Mouse (Mus musculus) CH12.LX (cell line): ENCODE results near the gene Slc18b1. TPM values are rescaled to one million over a fixed set of nuclear protein-coding genes. Genes with fewer than 3 reads are reported as not detected.

Experiments used
- DNase-seq: peaks from one replicate; pipeline ENCODE4 v3.0.0-alpha.2; 2013; ENCODE audit errors: extremely low read depth
- H3K27ac ChIP-seq: 2 replicates; pipeline ENCODE4 v1.5.1; 2012; ENCODE audit warnings: low read depth, mild to moderate bottlenecking, control low read depth, moderate library complexity; ENCODE audit not compliant: insufficient read depth
- H3K27me3 ChIP-seq: replicated peaks from 2 replicates; pipeline ENCODE3; 2012; ENCODE audit warnings: inconsistent platforms
- H3K36me3 ChIP-seq, 2 experiments: replicated peaks in 1 of 2; 2 replicates each; pipeline versions ENCODE3 to v1.6.1; 2012; ENCODE audit warnings: inconsistent platforms in 1 of 2, low read length in 1 of 2, mild to moderate bottlenecking in 1 of 2, mixed read lengths in 1 of 2, moderate library complexity in 1 of 2; ENCODE audit not compliant: control insufficient read depth in 1 of 2, insufficient read depth in 1 of 2
- H3K4me1 ChIP-seq, 2 experiments: 2 replicates each; pipeline ENCODE4 v1.6.1; 2012; ENCODE audit warnings: inconsistent platforms in 1 of 2, moderate library complexity in 1 of 2; ENCODE audit not compliant: insufficient read depth in 2 of 2, control insufficient read depth in 1 of 2
- H3K4me2 ChIP-seq: 2 replicates; pipeline ENCODE4 v1.6.1; 2012; ENCODE audit warnings: low read depth, mild to moderate bottlenecking, control low read depth; ENCODE audit not compliant: poor library complexity, insufficient read depth, severe bottlenecking
- H3K4me3 ChIP-seq, 3 experiments: fragments of 150-350 bp in 1 of 3; sonication (generic) in 1 of 3; replicated peaks in 1 of 3; 2 replicates each; pipeline versions ENCODE3 to v1.5.1; 2011 to 2012; ENCODE audit warnings: low read depth in 2 of 3, low read length in 2 of 3, mild to moderate bottlenecking in 2 of 3, moderate library complexity in 2 of 3, control low read depth in 1 of 3, improper control_type of control experiment in 1 of 3, inconsistent platforms in 1 of 3, mixed read lengths in 1 of 3; ENCODE audit not compliant: poor library complexity in 1 of 3
- H3K79me2 ChIP-seq: replicated peaks from 2 replicates; pipeline ENCODE4 v1.6.1; 2012; ENCODE audit warnings: mild to moderate bottlenecking, moderate library complexity; ENCODE audit not compliant: control insufficient read depth, poor library complexity, insufficient read depth, severe bottlenecking; ENCODE audit errors: extremely low read depth
- H3K9ac ChIP-seq: 2 replicates; pipeline ENCODE4 v1.6.1; 2012; ENCODE audit warnings: low read depth, mild to moderate bottlenecking, control low read depth, moderate library complexity; ENCODE audit not compliant: insufficient read depth
- H3K9me3 ChIP-seq: replicated peaks from 2 replicates; pipeline ENCODE3; 2012; ENCODE audit warnings: low read length, inconsistent platforms, mixed read lengths
- BHLHE40 ChIP-seq: IDR thresholded peaks from 2 replicates; pipeline ENCODE4 v1.6.1; 2011; ENCODE audit warnings: mild to moderate bottlenecking, low read depth, low read length, improper control_type of control experiment
- CHD1 ChIP-seq: IDR thresholded peaks from 2 replicates; pipeline ENCODE4 v1.6.1; 2012; ENCODE audit warnings: low read depth, low read length, improper control_type of control experiment, inconsistent platforms
- CHD2 ChIP-seq: IDR thresholded peaks from 2 replicates; pipeline ENCODE4 v1.6.1; 2011; ENCODE audit warnings: low read length, improper control_type of control experiment
- CTCF ChIP-seq, 2 experiments: IDR thresholded peaks in 1 of 2; conservative IDR thresholded peaks in 1 of 2; 2 replicates each; pipeline ENCODE4 v1.5.1; 2011 to 2012; ENCODE audit warnings: low read depth in 2 of 2, low read length in 2 of 2, improper control_type of control experiment in 1 of 2, inconsistent platforms in 1 of 2, mild to moderate bottlenecking in 1 of 2, moderate library complexity in 1 of 2
- ELF1 ChIP-seq: IDR thresholded peaks from 2 replicates; pipeline ENCODE4 v1.6.1; 2014; ENCODE audit warnings: low read depth, mild to moderate bottlenecking, inconsistent platforms, low read length, improper control_type of control experiment
- EP300 ChIP-seq: IDR thresholded peaks from 2 replicates; pipeline ENCODE4 v1.6.1; 2011; ENCODE audit warnings: low read length, improper control_type of control experiment
- GABPA ChIP-seq: IDR thresholded peaks from 2 replicates; pipeline ENCODE4 v1.6.1; 2012; ENCODE audit warnings: low read depth, low read length, improper control_type of control experiment, inconsistent platforms; ENCODE audit not compliant: insufficient replicate concordance
- IRF4 ChIP-seq: IDR thresholded peaks from 2 replicates; pipeline ENCODE4 v1.6.1; 2014; ENCODE audit warnings: low read depth, mild to moderate bottlenecking, inconsistent platforms, low read length, improper control_type of control experiment
- KAT2A ChIP-seq: IDR thresholded peaks from 2 replicates; pipeline ENCODE4 v1.6.1; 2012; ENCODE audit warnings: low read length, improper control_type of control experiment, inconsistent platforms; ENCODE audit not compliant: insufficient replicate concordance
- MAFK ChIP-seq: IDR thresholded peaks from 2 replicates; pipeline ENCODE4 v1.6.1; 2011; ENCODE audit warnings: low read length, improper control_type of control experiment; ENCODE audit not compliant: insufficient replicate concordance
- MAX ChIP-seq: IDR thresholded peaks from 2 replicates; pipeline ENCODE4 v1.6.1; 2011; ENCODE audit warnings: low read length, improper control_type of control experiment
- MXI1 ChIP-seq: IDR thresholded peaks from 2 replicates; pipeline ENCODE4 v1.6.1; 2011; ENCODE audit warnings: mild to moderate bottlenecking, low read depth, low read length, improper control_type of control experiment
- MYC ChIP-seq: IDR thresholded peaks from 2 replicates; pipeline ENCODE4 v1.6.1; 2011; ENCODE audit warnings: low read depth, mild to moderate bottlenecking, improper control_type of control experiment, low read length
- NRF1 ChIP-seq: IDR thresholded peaks from 2 replicates; pipeline ENCODE4 v1.6.1; 2014; ENCODE audit warnings: low read depth, mild to moderate bottlenecking, inconsistent platforms, low read length, improper control_type of control experiment, moderate library complexity
- PAX5 ChIP-seq: IDR thresholded peaks from 2 replicates; pipeline ENCODE4 v1.6.1; 2012; ENCODE audit warnings: low read length, inconsistent platforms, mixed read lengths
- POLR2AphosphoS2 ChIP-seq: IDR thresholded peaks from 2 replicates; pipeline ENCODE4 v1.6.1; 2011; ENCODE audit warnings: low read depth, low read length, improper control_type of control experiment
- RAD21 ChIP-seq: IDR thresholded peaks from 2 replicates; pipeline ENCODE4 v1.6.1; 2011; ENCODE audit warnings: low read depth, mild to moderate bottlenecking, low read length, improper control_type of control experiment, moderate library complexity
- RCOR1 ChIP-seq: conservative IDR thresholded peaks from 2 replicates; pipeline ENCODE4 v1.6.1; 2012; ENCODE audit warnings: low read depth, mild to moderate bottlenecking, inconsistent platforms, low read length, improper control_type of control experiment
- SIN3A ChIP-seq: IDR thresholded peaks from 2 replicates; pipeline ENCODE4 v1.6.1; 2012; ENCODE audit warnings: low read length, improper control_type of control experiment, inconsistent platforms
- SMC3 ChIP-seq: IDR thresholded peaks from 2 replicates; pipeline ENCODE4 v1.6.1; 2011; ENCODE audit warnings: low read depth, low read length, improper control_type of control experiment
- TBP ChIP-seq: conservative IDR thresholded peaks from 2 replicates; pipeline ENCODE4 v1.6.1; 2011; ENCODE audit warnings: low read depth, low read length, improper control_type of control experiment
- TCF12 ChIP-seq: IDR thresholded peaks from 2 replicates; pipeline ENCODE4 v1.6.1; 2014; ENCODE audit warnings: low read depth, mild to moderate bottlenecking, inconsistent platforms, low read length, improper control_type of control experiment
- UBTF ChIP-seq: IDR thresholded peaks from 2 replicates; pipeline ENCODE4 v1.6.1; 2012; ENCODE audit warnings: low read depth, mild to moderate bottlenecking, inconsistent platforms, low read length, improper control_type of control experiment, moderate library complexity
- USF1 ChIP-seq: IDR thresholded peaks from 2 replicates; pipeline ENCODE4 v1.6.1; 2014; ENCODE audit warnings: low read depth, mild to moderate bottlenecking, inconsistent platforms, low read length, improper control_type of control experiment
- USF2 ChIP-seq: conservative IDR thresholded peaks from 2 replicates; pipeline ENCODE4 v1.6.1; 2011; ENCODE audit warnings: low read depth, low read length, improper control_type of control experiment
- ZC3H11A ChIP-seq: IDR thresholded peaks from 2 replicates; pipeline ENCODE4 v1.6.1; 2012; ENCODE audit warnings: low read depth, mild to moderate bottlenecking, inconsistent platforms, low read length, improper control_type of control experiment
- ZKSCAN1 ChIP-seq: IDR thresholded peaks from 2 replicates; pipeline ENCODE4 v1.6.1; 2012; ENCODE audit warnings: low read depth, inconsistent platforms, low read length, improper control_type of control experiment, borderline replicate concordance
- ZMIZ1 ChIP-seq: IDR thresholded peaks from 2 replicates; pipeline ENCODE4 v1.6.1; 2012; ENCODE audit warnings: low read depth, mild to moderate bottlenecking, inconsistent platforms, low read length, improper control_type of control experiment
- dilution Hi-C: fragments of 300-500 bp; cut with MboI; formaldehyde crosslinking; loops from 2 replicates; pipeline ENCODE4 v1.14.3; 2020; ENCODE audit warnings: low sequenced_read_pairs; ENCODE audit not compliant: extremely low pct_unique_long_range_greater_than_20kb, extremely low pct_ligation_motif_present
- in situ Hi-C: fragments of 300-500 bp; cut with MboI; formaldehyde crosslinking; loops from 3 replicates; pipeline ENCODE4 v1.14.3; 2019; ENCODE audit warnings: low sequenced_read_pairs, low pct_ligation_motif_present, low pct_unique_long_range_greater_than_20kb, mixed read lengths
- polyA plus RNA-seq: library from polyadenylated mRNA; unstranded; fragments of >175 nt; gene quantifications from 2 replicates; pipeline ENCODE4 v1.2.1, GENCODE M21; 2012; ENCODE audit warnings: low read depth; ENCODE audit not compliant: insufficient read length
- total RNA-seq, 2 experiments: library from RNA; depleted of rRNA; stranded (reverse); fragments of 300-350 nt in 1 of 2; fragments of >200 nt in 1 of 2; gene quantifications; 2 replicates each; pipeline ENCODE4 v1.2.3; 2012 to 2014

Gene Slc18b1
- total and polyA plus RNA-seq, 3 experiments: not detected

- no peaks in the 10 kb centered on the region for H3K4me1 ChIP-seq
- TF ChIP-seq ZC3H11A (no peak), EP300 (no peak), UBTF (no peak), KAT2A (no peak), CHD1 (no peak), BHLHE40 (no peak), MYC (no peak), MAX (no peak), MXI1 (no peak), TBP (no peak), IRF4 (no peak), TCF12 (no peak), MAFK (no peak), GABPA (no peak), NRF1 (no peak), RCOR1 (no peak), ZKSCAN1 (no peak)
- no peak overlapping the region for H3K4me3 ChIP-seq
- H3K9ac ChIP-seq: no peak overlapping the region
- H3K79me2 ChIP-seq: no peaks in the 10 kb centered on the region
- no peak overlapping the region for H3K4me2 ChIP-seq
- H3K9me3 ChIP-seq: no peaks in the 10 kb centered on the region
- H3K27ac ChIP-seq: no peak overlapping the region
- no peaks in the 10 kb centered on the region for H3K27me3 ChIP-seq
- DNase-seq: no peak
- in situ Hi-C loops (no loop called here), dilution Hi-C loops (no loop called here)
- H3K36me3 ChIP-seq: no peaks in the 10 kb centered on the region
Measured at GRCm38 (mm10) chr10:23826516-23826915, 29.7 kb downstream of the Slc18b1 start.

- H3K4me3 ChIP-seq: no peak overlapping the region
- no peak overlapping the region for H3K27ac ChIP-seq
- no peaks in the 10 kb centered on the region for H3K79me2 ChIP-seq
- no peak overlapping the region for H3K9ac ChIP-seq
- dilution Hi-C loops: no loop called here
- H3K27me3 ChIP-seq: no peaks in the 10 kb centered on the region
- no peaks in the 10 kb centered on the region for H3K9me3 ChIP-seq
- no peak for TF ChIP-seq EP300
- no peak for TF ChIP-seq SMC3
- TF ChIP-seq TBP: no peak
- no peak for TF ChIP-seq RAD21
- TF ChIP-seq PAX5: no peak
- TF ChIP-seq USF1: no peak
- TF ChIP-seq MAFK: no peak
- no peak for TF ChIP-seq USF2
- no peak for TF ChIP-seq CHD1
- no peak for TF ChIP-seq ZMIZ1
- TF ChIP-seq ELF1: no peak
- no peak for TF ChIP-seq RCOR1
- TF ChIP-seq CTCF (conservative IDR thresholded peaks at IDR 0.05 in 1 of 2, IDR thresholded peaks at IDR 0.05 in 1 of 2; ENCODE audit: low read depth in 2 of 2, low read length in 2 of 2): no peak
- no peak for TF ChIP-seq NRF1
- no peak for TF ChIP-seq CHD2
- TF ChIP-seq SIN3A: no peak
- no peak for TF ChIP-seq POLR2AphosphoS2
- DNase-seq: no peak
- H3K4me2 ChIP-seq: no peak overlapping the region
- in situ Hi-C loops: no loop called here
- peaks cover 7 to 23% of the 10 kb centered on the region in 2 experiments for H3K4me1 ChIP-seq
- H3K36me3 ChIP-seq: no peaks in the 10 kb centered on the region
Measured at GRCm38 (mm10) chr10:23836003-23836964, 39.5 kb downstream of the Slc18b1 start.
